Mouse (Mus musculus) kidney, postnatal 0 days (tissue): Measurements from ENCODE around the gene Chchd1. TPM values are rescaled to one million over a fixed set of nuclear protein-coding genes. Genes with fewer than 3 reads are reported as not detected.

Experiments used
- ATAC-seq: fragments of 200-750 bp; cut with Nextera tagmentation; replicated peaks from 2 replicates; pipeline ENCODE4 v1.8.0; 2017; ENCODE audit warnings: low read depth, moderate number of reproducible peaks, moderate TSS enrichment, moderate library complexity; ENCODE audit not compliant: low FRiP score
- DNase-seq: peaks from one replicate; pipeline ENCODE4 v3.0.0-alpha.2; 2016; ENCODE audit warnings: low spot score
- H3K27ac ChIP-seq: fragments of 300-500 bp; sonication (generic); 2 replicates; pipeline ENCODE4 v1.5.1; 2014; ENCODE audit warnings: mild to moderate bottlenecking
- H3K27me3 ChIP-seq: fragments of 300-500 bp; sonication (generic); 2 replicates; pipeline ENCODE4 v1.6.1; 2014; ENCODE audit warnings: low read length, mixed read lengths; ENCODE audit not compliant: insufficient read depth
- H3K36me3 ChIP-seq: fragments of 300-500 bp; sonication (generic); 2 replicates; pipeline ENCODE4 v1.6.1; 2014; ENCODE audit warnings: low read length, mixed read lengths; ENCODE audit not compliant: insufficient read depth
- H3K4me1 ChIP-seq: fragments of 300-500 bp; sonication (generic); replicated peaks from 2 replicates; pipeline ENCODE4 v1.6.1; 2014; ENCODE audit warnings: antibody characterized with exemption, low read length, mixed read lengths; ENCODE audit not compliant: insufficient read depth
- H3K4me2 ChIP-seq: fragments of 300-500 bp; sonication (generic); 2 replicates; pipeline ENCODE4 v1.6.1; 2014; ENCODE audit warnings: mild to moderate bottlenecking, low read length, moderate library complexity, mixed read lengths
- H3K4me3 ChIP-seq: fragments of 300-500 bp; sonication (generic); replicated peaks from 2 replicates; pipeline ENCODE4 v1.5.1; 2014; ENCODE audit warnings: low read depth, low read length
- H3K9ac ChIP-seq: fragments of 300-500 bp; sonication (generic); 2 replicates; pipeline ENCODE4 v1.6.1; 2014; ENCODE audit warnings: low read depth, low read length
- H3K9me3 ChIP-seq: fragments of 300-500 bp; sonication (generic); replicated peaks from 2 replicates; pipeline ENCODE4 v1.6.1; 2016; ENCODE audit warnings: low read length, inconsistent platforms, mixed read lengths
- CTCF ChIP-seq: IDR thresholded peaks from 2 replicates; pipeline ENCODE4 v1.5.1; 2016; ENCODE audit warnings: antibody characterized with exemption, low read depth, mild to moderate bottlenecking, moderate library complexity
- WGBS: fragments of 180-500 bp; shearing (Covaris S2); extraction: QIAGEN DNeasy Blood & Tissue Kit; methylation state at CpG from one replicate; pipeline ENCODE4 v1.1.7; 2014; 5-methylcytosine and 5-hydroxymethylcytosine counted together
- polyA plus RNA-seq: library from polyadenylated mRNA; unstranded; fragments of >200 nt; fragmentation: Nextera tagmentation; extraction: Ambion mirVana; gene quantifications from 2 replicates; pipeline ENCODE4 v1.2.1, GENCODE M21; 2015

The Chchd1 gene
- polyA plus RNA-seq, 1 experiment from 2014 or later, result 223 TPM

DNA sequence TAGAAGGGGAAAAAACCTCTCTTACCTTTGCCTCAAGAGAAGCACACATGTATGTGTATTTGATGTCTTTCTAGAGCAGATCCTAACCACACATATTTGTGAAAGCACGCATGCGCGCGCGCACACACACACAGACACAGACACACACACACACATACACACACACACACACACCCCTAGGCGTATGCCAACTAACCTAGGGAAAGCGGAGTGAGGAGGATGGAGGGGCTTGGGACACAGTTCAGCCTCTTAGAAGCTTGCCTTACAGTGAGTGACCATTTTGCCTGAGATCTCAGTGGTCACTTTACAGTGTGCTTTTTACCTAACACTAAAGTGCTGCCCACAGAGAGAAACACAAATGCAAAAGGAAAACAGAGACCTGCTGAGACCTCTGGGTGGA is 43.1 kb upstream of the Chchd1 start:
- Histone ChIP-seq H3K9ac (no peak overlapping the region), H3K4me1 (peaks cover 5% of the 10 kb centered on the region; the same call in 1 of the 2 replicates), H3K4me2 (no peak overlapping the region), H3K27me3 (no peaks in the 10 kb centered on the region), H3K27ac (no peak overlapping the region), H3K36me3 (no peaks in the 10 kb centered on the region), H3K9me3 (no peaks in the 10 kb centered on the region), H3K4me3 (no peak overlapping the region)
- no peak for DNase-seq
- WGBS, result 96% methylated on average over 7 of the region's 7 CpGs
- TF ChIP-seq CTCF, result no peak
- no peak for ATAC-seq

DNA sequence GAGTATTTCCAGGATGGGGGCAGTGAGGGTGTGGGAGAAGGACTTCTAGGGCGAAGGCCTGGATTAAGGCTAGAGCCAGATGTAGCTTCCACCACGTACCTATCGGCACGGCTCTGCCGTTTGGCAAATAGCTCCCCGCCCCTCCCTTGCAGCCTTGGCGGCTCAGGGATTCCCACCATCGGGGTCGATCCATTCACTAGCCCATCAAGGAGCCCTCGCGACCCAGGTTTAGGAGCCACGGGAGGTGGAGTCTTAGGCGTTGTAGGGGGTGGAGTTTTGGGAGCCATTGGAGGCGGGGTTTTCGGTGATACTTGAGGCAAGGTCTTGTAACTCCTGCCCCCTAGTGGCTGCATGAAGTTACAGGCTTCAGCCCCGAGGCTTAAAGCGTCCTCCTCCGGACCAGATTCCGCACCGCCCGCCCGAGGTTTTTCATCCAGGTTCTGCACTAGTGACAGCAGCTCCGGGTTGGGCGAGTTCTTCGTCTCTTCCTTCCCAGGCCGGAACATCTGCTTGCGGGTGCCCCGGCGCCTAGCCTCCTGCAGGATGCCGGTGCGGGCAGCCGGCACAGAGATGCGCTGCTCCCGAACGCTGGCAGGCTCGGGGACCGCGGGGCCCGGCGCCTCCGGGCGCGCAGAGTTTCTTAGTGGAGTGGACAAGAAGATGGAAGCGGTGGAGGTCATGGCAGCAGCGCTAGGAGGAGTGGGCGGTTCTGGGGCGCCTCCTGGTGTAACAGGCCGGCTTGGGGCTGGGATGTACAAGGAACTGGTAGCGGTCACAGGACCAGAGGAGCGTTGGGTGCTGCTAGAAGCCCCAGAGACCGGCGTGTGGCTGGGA is 41.8 kb upstream of the Chchd1 start:
- Histone ChIP-seq H3K36me3 (no peaks in the 10 kb centered on the region), H3K4me3 (peak overlapping the region; percentile 64), H3K9me3 (no peaks in the 10 kb centered on the region), H3K9ac (peak overlapping the region; percentile 66), H3K4me1 (peaks cover 5% of the 10 kb centered on the region; the same call in 1 of the 2 replicates), H3K27me3 (no peaks in the 10 kb centered on the region), H3K4me2 (peak overlapping the region; percentile 91), H3K27ac (peak overlapping the region; percentile 90)
- WGBS, result 1% methylated on average over 52 of the region's 52 CpGs
- DNase-seq, result peak; percentile 99
- ATAC-seq, result peak; percentile 86
- TF ChIP-seq CTCF, result peak; percentile 94

DNA sequence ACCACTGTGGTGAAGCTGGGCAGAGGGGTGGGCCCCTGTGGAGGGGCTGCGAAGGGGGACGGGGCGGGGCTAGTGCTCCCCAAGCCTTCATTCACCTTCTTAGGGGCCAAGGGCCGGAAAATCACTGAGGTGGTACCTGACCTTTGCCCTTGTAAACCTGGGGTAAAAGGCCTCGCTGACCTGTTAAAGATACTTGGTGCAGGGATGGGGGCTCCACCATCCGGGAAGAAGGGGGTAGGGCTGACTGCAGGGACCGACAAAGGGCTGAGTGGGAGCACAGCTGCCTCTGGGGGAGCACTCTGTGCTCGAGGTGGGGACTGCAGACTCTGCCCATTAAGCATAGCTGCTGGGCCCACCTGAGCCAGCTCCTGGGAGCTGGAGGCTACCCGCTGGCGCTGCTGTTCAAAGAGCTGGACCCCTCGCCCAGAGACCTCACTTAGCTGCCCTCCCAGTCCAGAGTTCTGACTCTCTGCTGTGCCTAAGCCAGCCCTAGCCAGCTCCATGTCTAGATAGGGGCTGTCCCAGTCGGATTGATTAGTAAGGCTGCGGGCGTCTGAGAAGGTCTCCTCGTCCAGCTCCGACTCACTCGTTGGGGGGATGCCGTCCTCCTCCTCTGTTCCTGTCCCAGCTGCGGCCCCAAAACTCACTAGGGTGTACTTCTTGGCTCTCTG is 41.0 kb upstream of the Chchd1 start:
- H3K4me2 ChIP-seq, result peak overlapping the region; percentile 91
- H3K9ac ChIP-seq, result peak overlapping the region; percentile 66
- H3K36me3 ChIP-seq, result no peaks in the 10 kb centered on the region
- peaks cover 5% of the 10 kb centered on the region; the same call in 1 of the 2 replicates for H3K4me1 ChIP-seq
- peak; percentile 47 for DNase-seq
- H3K9me3 ChIP-seq, result no peaks in the 10 kb centered on the region
- H3K27me3 ChIP-seq, result no peaks in the 10 kb centered on the region
- WGBS, result 12% methylated on average over 19 of the region's 19 CpGs
- ATAC-seq, result peak; percentile 38
- no peak for TF ChIP-seq CTCF
- H3K27ac ChIP-seq, result peak overlapping the region; percentile 90
- H3K4me3 ChIP-seq, result peak overlapping the region; percentile 64

GRCm38 (mm10) chr14:20662740-20663139 is 40.1 kb upstream of the Chchd1 start:
- H3K4me1 ChIP-seq, result peaks cover 5% of the 10 kb centered on the region; the same call in 1 of the 2 replicates
- ATAC-seq (no peak), DNase-seq (no peak)
- no peak overlapping the region for H3K27ac ChIP-seq
- no peaks in the 10 kb centered on the region for H3K36me3 ChIP-seq
- no peaks in the 10 kb centered on the region for H3K9me3 ChIP-seq
- no peak for TF ChIP-seq CTCF
- H3K4me3 ChIP-seq, result no peak overlapping the region
- no peak overlapping the region for H3K9ac ChIP-seq
- no peaks in the 10 kb centered on the region for H3K27me3 ChIP-seq
- H3K4me2 ChIP-seq, result no peak overlapping the region
- WGBS, result 94% methylated on average over 3 of the region's 3 CpGs

- Histone ChIP-seq H3K36me3 (no peaks in the 10 kb centered on the region), H3K4me3 (no peak overlapping the region), H3K9ac (no peak overlapping the region), H3K27ac (no peak overlapping the region), H3K27me3 (no peaks in the 10 kb centered on the region), H3K4me1 (peaks cover 5% of the 10 kb centered on the region; the same call in 1 of the 2 replicates), H3K9me3 (no peaks in the 10 kb centered on the region), H3K4me2 (no peak overlapping the region)
- no peak for ATAC-seq
- DNase-seq, result no peak
- WGBS, result 80% methylated on average over 2 of the region's 2 CpGs
- no peak for TF ChIP-seq CTCF
Measured at GRCm38 (mm10) chr14:20663601-20664000, 39.2 kb upstream of the Chchd1 start.

DNA sequence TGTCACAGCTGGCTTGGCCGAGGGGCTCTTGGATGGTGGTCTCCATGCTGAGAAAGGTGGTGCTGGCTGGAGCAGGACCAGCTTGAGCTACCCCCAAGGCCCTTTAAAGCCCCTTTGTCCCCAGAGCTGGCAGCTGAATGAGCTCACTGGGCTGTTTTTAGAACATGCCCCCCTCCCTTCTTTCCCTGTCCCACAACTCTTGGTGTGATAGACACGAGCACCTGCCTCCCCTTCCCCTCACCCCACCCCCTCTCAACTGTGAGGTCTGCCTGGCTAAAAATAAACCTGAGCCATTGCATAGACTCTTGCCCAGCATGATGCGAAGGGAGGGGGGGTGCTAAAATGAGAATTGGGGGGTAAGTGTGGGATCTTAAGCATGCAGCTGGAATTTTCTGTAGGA is 38.4 kb upstream of the Chchd1 start:
- Histone ChIP-seq H3K4me3 (no peak overlapping the region), H3K36me3 (no peaks in the 10 kb centered on the region), H3K27me3 (no peaks in the 10 kb centered on the region), H3K9me3 (no peaks in the 10 kb centered on the region), H3K4me2 (no peak overlapping the region), H3K9ac (no peak overlapping the region), H3K4me1 (peaks cover 5% of the 10 kb centered on the region; the same call in 1 of the 2 replicates), H3K27ac (no peak overlapping the region)
- ATAC-seq (no peak), DNase-seq (no peak)
- WGBS, result 63% methylated on average over 3 of the region's 3 CpGs
- TF ChIP-seq CTCF, result no peak
